Mouse (Mus musculus) hindbrain, embryonic 15.5 days (tissue): ENCODE data around the gene Paqr5. TPM values are rescaled to one million over a fixed set of nuclear protein-coding genes. Genes with fewer than 3 reads are reported as not detected.
A peak's percentile ranks its signal among the peaks of the same experiment; 100 is the strongest.

ENCODE experiments used
- ATAC-seq: fragments of 200-750 bp; cut with Nextera tagmentation; 2 replicates; pipeline ENCODE4 v1.8.0; 2017; ENCODE audit warnings: low read depth, moderate number of reproducible peaks, moderate TSS enrichment; ENCODE audit not compliant: low FRiP score
- H3K27ac ChIP-seq: fragments of 300-500 bp; sonication (generic); replicated peaks from 2 replicates; pipeline ENCODE4 v1.5.1; 2015; ENCODE audit warnings: mild to moderate bottlenecking, inconsistent platforms
- H3K27me3 ChIP-seq: fragments of 300-500 bp; sonication (generic); 2 replicates; pipeline ENCODE4 v1.6.1; 2015; ENCODE audit warnings: control low read depth, inconsistent platforms
- H3K36me3 ChIP-seq: fragments of 300-500 bp; sonication (generic); 2 replicates; pipeline ENCODE4 v1.6.1; 2015; ENCODE audit warnings: control low read depth, inconsistent platforms
- H3K4me1 ChIP-seq: fragments of 300-500 bp; sonication (generic); replicated peaks from 2 replicates; pipeline ENCODE4 v1.6.1; 2015; ENCODE audit warnings: control low read depth, inconsistent platforms
- H3K4me2 ChIP-seq: fragments of 300-500 bp; sonication (generic); 2 replicates; pipeline ENCODE4 v1.6.1; 2015; ENCODE audit warnings: moderate library complexity, mild to moderate bottlenecking, inconsistent platforms
- H3K4me3 ChIP-seq: fragments of 300-500 bp; sonication (generic); 2 replicates; pipeline ENCODE4 v1.5.1; 2015; ENCODE audit warnings: mild to moderate bottlenecking, inconsistent platforms
- H3K9ac ChIP-seq: fragments of 300-500 bp; sonication (generic); 2 replicates; pipeline ENCODE4 v1.6.1; 2015; ENCODE audit warnings: inconsistent platforms
- H3K9me3 ChIP-seq: fragments of 300-500 bp; sonication (generic); 2 replicates; pipeline ENCODE4 v1.6.1; 2016; ENCODE audit warnings: control low read depth, inconsistent platforms
- WGBS: fragments of 180-500 bp; shearing (Covaris S2); methylation state at CpG from one replicate; pipeline ENCODE4 v1.1.7; 2015; 5-methylcytosine and 5-hydroxymethylcytosine counted together
- polyA plus RNA-seq: library from polyadenylated mRNA; unstranded; fragments of >200 nt; fragmentation: Nextera tagmentation; extraction: Ambion mirVana; gene quantifications from 2 replicates; pipeline ENCODE4 v1.2.1, GENCODE M21; 2015

The Paqr5 gene
- 0.18 and 0.26 TPM in 2 replicates for polyA plus RNA-seq

DNA sequence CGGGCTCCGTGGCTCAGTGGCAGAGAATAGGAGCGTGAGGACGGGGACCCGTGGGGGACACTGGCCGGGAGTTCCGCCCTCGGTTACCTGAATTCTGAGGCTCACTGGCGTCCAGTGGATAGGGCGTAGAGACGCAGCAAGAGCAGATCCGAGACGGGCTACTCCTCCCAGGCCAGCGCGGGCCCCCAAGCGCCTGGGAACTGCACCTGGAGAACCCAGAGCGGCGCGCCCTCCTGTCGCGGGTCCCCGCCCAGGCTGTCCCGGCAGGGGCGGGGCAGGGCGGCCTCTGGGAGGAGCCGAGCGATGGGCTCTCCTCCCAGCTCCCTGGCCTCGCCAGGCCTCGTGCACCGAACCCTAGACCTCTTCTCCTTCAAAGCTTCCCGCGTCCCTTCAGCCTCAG is at the start of gene Paqr5:
Gene Paqr5, minus strand, starts transcription at position 257 of the 400 bp plus-strand sequence.
- Histone ChIP-seq H3K4me3 (peak within 1 kb of the TSS; percentile 32), H3K27me3 (peaks cover 27% of the 10 kb centered on the region), H3K9me3 (no peaks in the 10 kb centered on the region), H3K27ac (no peak within 1 kb of the TSS), H3K9ac (no peak within 1 kb of the TSS), H3K4me1 (peaks cover 11% of the 10 kb centered on the region), H3K4me2 (peak within 1 kb of the TSS; percentile 67), H3K36me3 (no peaks in the 10 kb centered on the region)
- WGBS: 2% methylated on average over 23 of the region's 32 CpGs
- ATAC-seq: no peak

DNA sequence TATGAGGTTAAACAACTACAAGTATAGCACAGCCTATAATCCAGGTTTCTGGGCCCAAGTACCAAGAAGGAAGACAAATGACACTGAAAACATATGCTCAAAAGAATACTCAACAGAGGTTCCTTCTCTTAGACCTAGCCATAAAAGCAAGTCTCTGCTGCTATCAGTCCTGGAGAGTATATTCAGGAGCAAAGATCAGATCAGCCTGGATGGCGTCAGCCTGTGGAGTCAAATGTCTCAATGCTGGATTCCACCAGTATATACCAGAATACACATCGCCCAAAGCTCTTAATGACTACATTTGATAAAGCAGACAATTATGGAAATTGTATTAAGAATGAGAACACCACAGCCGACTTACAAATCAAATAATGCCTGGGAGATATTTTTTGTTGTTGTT is 35.6 kb upstream of the Paqr5 start:
- Histone ChIP-seq H3K9me3 (no peaks in the 10 kb centered on the region), H3K27ac (no peak overlapping the region), H3K27me3 (no peaks in the 10 kb centered on the region), H3K9ac (no peak overlapping the region), H3K36me3 (peaks cover 5% of the 10 kb centered on the region; the same call in 1 of the 2 replicates), H3K4me2 (no peak overlapping the region), H3K4me3 (no peak overlapping the region), H3K4me1 (no peaks in the 10 kb centered on the region)
- no peak for ATAC-seq
- 91% methylated on average over 3 of the region's 3 CpGs for WGBS

DNA sequence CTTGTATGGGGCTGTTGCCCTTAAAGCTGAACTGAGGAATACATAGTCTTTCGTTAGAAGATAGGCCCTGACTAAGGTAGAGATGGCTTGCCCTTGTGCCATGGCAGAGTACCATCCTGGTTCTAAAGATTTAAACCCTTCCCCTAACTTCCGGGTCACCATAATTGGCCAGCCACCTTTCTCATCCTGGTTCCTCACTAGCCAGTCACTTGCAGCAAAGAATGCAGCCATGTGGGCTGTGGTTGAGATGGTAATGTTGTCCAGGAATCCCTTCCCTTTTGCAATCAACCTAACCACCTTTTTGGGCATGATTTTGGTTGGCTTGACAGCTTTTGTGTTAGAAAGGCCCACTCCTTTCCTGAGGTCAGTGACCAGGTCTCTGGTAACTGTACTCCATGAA is 33.8 kb upstream of the Paqr5 start:
- Histone ChIP-seq H3K4me2 (no peak overlapping the region), H3K27ac (no peak overlapping the region), H3K9me3 (no peaks in the 10 kb centered on the region), H3K36me3 (no peaks in the 10 kb centered on the region; the same call in 1 of the 2 replicates), H3K9ac (no peak overlapping the region), H3K4me1 (no peaks in the 10 kb centered on the region), H3K4me3 (no peak overlapping the region), H3K27me3 (no peaks in the 10 kb centered on the region)
- no peak for ATAC-seq
- 94% methylated on average over 2 of the region's 2 CpGs for WGBS

DNA sequence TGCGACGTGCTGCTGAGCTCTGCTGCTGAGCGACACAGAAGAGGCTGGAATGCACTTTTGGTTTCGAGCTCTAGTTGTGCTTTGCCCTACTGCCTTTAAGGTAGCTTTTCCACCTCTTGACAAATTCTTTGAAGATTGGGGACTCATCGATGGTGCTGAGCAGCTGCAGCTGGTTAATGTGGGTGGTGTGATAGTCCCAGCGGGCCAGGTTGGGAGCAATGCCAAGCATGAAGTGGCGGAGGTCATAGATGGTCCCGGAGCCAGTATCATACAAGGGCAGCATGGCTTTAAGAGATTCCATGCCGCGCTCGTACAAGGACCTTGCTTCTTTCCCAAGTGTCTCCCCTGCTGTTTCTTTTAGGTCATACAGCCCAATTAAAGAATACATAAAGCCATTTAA is 33.3 kb upstream of the Paqr5 start:
- no peak for ATAC-seq
- no peaks in the 10 kb centered on the region; the same call in 1 of the 2 replicates for H3K36me3 ChIP-seq
- no peaks in the 10 kb centered on the region for H3K27me3 ChIP-seq
- H3K9ac ChIP-seq: no peak overlapping the region
- H3K4me3 ChIP-seq: no peak overlapping the region
- no peak overlapping the region for H3K4me2 ChIP-seq
- no peak overlapping the region for H3K27ac ChIP-seq
- H3K9me3 ChIP-seq: no peaks in the 10 kb centered on the region
- H3K4me1 ChIP-seq: no peaks in the 10 kb centered on the region
- WGBS: 84% methylated on average over 11 of the region's 11 CpGs

DNA sequence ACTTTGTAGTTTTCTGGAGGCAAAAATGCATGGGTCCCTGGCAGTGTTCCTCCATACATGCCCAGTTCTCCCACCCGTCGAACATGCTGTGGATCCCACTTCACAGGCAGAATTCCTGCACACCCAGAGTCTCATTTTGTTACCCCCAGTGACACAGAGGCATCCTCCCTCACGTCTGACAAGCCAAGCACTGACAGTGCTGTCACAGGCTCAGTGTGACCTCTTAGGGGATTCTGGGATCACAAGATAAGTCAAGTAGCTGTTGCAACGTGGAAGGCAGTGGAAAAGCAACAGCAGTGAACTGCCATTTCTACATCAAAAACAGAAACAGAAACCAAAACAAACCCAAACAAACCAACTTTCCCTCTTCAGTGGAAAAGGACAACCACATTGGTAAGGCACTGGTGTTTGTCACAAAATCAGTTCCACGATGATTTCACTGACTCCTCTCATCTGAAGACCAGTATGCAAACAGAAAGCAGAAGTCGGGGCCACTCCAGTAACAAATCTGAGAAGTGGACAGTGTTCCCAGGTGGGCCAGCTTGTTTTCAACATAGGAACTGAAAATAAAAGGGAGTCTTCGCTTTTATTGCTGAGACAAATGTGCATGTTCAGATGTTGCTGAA is 31.3 kb upstream of the Paqr5 start:
- Histone ChIP-seq H3K27ac (no peak overlapping the region), H3K9me3 (no peaks in the 10 kb centered on the region), H3K9ac (no peak overlapping the region), H3K4me1 (no peaks in the 10 kb centered on the region), H3K4me2 (no peak overlapping the region), H3K27me3 (no peaks in the 10 kb centered on the region), H3K36me3 (no peaks in the 10 kb centered on the region; the same call in 1 of the 2 replicates), H3K4me3 (no peak overlapping the region)
- 74% methylated on average over 7 of the region's 7 CpGs for WGBS
- no peak for ATAC-seq

DNA sequence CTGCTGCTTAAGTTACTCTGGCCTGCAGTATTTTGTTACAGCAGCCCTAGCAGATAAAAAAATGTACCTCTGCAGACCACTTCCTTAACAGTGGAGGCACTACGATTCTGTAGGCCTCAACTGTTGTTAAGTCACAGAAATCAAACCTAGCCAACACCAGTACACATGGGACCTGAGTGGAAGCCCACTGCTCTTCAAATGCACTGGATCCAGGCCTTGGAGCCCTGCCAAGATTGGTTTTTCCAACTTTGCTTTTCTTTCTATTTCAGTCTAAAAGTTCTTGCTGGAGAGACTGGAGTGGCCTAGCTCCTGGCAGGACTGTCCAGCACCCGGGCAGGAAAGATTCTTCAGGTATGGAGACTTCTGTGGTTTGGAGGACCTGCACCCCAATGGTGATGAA is 29.6 kb upstream of the Paqr5 start:
- no peaks in the 10 kb centered on the region; the same call in 1 of the 2 replicates for H3K36me3 ChIP-seq
- no peak overlapping the region for H3K4me3 ChIP-seq
- no peak overlapping the region for H3K9ac ChIP-seq
- H3K4me1 ChIP-seq: no peaks in the 10 kb centered on the region
- no peak overlapping the region for H3K27ac ChIP-seq
- WGBS: 92% methylated on average over 2 of the region's 2 CpGs
- H3K9me3 ChIP-seq: no peaks in the 10 kb centered on the region
- H3K27me3 ChIP-seq: no peaks in the 10 kb centered on the region
- no peak overlapping the region for H3K4me2 ChIP-seq
- ATAC-seq: no peak

DNA sequence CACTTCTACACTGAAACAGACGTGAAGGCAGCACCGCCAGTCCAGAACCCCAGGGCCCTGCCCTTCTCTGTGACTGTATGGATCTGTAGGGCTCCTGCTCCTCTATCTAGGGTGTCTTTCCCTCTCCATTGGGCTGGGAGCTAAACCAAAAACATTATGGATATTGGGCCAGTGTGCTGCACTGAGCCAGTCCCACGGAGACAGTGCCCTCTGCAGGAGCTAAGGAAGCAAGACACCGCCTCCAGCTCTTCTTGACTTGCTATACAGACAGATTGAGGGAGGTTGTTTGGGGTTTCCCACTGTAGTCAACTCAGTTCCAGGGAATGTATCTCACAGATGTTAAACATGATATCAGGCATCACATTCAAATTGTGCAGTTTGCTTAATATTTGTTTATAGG is 24.1 kb upstream of the Paqr5 start:
- Histone ChIP-seq H3K36me3 (no peaks in the 10 kb centered on the region), H3K27me3 (no peaks in the 10 kb centered on the region), H3K9me3 (no peaks in the 10 kb centered on the region), H3K27ac (no peak overlapping the region), H3K4me1 (no peaks in the 10 kb centered on the region), H3K4me2 (no peak overlapping the region), H3K4me3 (no peak overlapping the region), H3K9ac (no peak overlapping the region)
- WGBS: 56% methylated on average over 4 of the region's 4 CpGs
- ATAC-seq: no peak

DNA sequence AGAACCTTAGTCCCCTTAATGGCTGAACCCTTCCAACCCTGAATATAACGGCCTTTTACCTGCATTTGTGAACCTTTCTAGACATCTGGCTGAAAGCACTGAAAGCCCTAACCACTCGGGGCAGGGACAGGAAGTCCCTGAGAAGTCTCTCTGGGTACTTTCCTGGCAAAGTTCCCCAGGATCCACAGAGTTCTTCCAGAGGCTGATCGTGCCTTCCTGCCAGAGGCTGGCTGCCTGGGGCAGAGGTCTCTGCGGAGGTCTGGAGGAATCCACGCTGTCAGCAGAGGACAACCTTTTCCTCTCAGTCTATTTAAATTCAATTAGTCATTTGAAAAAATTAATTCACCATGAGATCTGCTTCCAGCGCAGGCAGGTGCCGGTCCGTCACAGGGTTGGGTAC is 22.5 kb upstream of the Paqr5 start:
- WGBS: 48% methylated on average over 8 of the region's 8 CpGs
- Histone ChIP-seq H3K4me3 (no peak overlapping the region), H3K27ac (no peak overlapping the region), H3K36me3 (no peaks in the 10 kb centered on the region), H3K4me2 (no peak overlapping the region), H3K9ac (no peak overlapping the region), H3K4me1 (no peaks in the 10 kb centered on the region), H3K27me3 (no peaks in the 10 kb centered on the region), H3K9me3 (no peaks in the 10 kb centered on the region)
- ATAC-seq: no peak

DNA sequence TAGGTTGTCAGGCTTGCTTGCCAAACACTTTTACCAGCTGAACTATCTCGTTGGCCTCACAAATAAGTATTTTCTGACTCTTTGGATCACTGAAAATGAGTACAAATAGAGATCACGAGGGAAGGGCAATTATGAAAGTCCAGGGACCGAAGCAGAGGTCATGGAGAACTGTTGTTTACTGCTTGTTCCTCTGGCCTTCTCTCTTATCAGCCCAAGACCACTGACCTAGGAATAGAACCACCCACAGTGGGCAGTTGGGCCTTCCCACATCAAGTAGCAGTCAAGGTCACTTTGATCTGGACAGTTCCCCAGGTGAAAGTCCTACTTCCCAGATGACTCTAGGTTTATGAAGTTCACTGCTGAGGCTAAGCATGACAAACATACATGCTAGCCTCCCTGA is 15.5 kb upstream of the Paqr5 start:
- Histone ChIP-seq H3K9me3 (no peaks in the 10 kb centered on the region), H3K27ac (no peak overlapping the region), H3K36me3 (no peaks in the 10 kb centered on the region), H3K4me2 (no peak overlapping the region), H3K4me3 (no peak overlapping the region), H3K27me3 (no peaks in the 10 kb centered on the region), H3K4me1 (peaks cover 3% of the 10 kb centered on the region), H3K9ac (no peak overlapping the region)
- WGBS: 87% methylated on average over 3 of the region's 3 CpGs
- no peak for ATAC-seq

DNA sequence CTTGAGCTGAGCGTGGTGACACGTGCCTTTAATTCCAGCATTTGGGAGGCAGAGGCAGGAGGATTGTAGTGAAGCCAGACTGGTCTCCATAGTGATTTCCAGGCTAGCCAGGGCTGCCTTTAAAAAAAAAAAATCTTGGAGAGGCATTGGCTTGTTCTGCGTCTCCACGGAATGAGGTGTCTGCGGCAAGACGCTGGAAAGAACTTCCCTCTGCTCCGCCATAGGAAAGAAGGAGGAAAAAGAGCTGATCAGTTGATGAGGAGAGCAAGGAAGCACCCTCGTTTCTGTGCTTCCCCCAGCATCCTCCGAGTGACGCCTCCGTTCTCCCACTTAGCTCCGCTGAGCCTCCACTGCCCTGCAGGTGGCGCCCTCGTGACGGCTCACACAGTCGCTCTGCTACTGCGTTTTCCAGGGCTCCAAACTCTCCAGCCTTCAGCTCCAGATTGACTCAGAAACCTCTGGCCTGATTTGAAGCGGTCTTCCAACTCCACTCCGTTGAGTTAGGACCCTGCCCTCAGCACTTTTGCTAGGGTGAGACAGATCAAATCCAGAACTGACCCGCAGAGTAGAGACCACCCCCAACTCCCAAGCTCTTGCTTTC is 13.5 kb upstream of the Paqr5 start:
- 4% methylated on average over 20 of the region's 20 CpGs for WGBS
- no peak overlapping the region for H3K4me3 ChIP-seq
- no peaks in the 10 kb centered on the region for H3K36me3 ChIP-seq
- H3K9me3 ChIP-seq: no peaks in the 10 kb centered on the region
- H3K27me3 ChIP-seq: no peaks in the 10 kb centered on the region
- no peak overlapping the region for H3K9ac ChIP-seq
- H3K4me1 ChIP-seq: peaks cover 3% of the 10 kb centered on the region
- peak; percentile 79; the same call in 1 of the 2 replicates for ATAC-seq
- H3K4me2 ChIP-seq: peak overlapping the region; percentile 36
- H3K27ac ChIP-seq: no peak overlapping the region

DNA sequence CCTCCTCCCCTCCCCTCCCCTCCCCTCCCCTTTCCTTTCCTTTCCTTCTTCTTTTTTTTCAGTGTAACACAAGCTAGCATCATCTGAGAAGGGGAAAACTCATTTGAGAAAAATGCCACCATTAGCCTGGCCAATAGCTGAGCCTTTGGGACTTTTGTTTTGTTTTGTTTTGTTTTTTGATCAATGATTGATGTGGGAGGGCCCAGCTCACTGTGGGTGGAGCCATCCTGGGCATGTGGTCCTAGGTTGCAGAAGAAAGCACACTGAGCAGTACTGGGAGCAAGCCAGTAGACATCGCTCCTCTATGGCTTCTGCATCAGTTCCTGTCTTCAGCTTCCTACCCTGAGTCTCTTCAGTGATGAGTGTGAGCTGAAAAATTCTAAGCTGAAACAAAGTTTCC is 9.2 kb upstream of the Paqr5 start:
- H3K27me3 ChIP-seq: no peaks in the 10 kb centered on the region
- H3K4me3 ChIP-seq: no peak overlapping the region
- no peak for ATAC-seq
- H3K9me3 ChIP-seq: no peaks in the 10 kb centered on the region
- H3K36me3 ChIP-seq: no peaks in the 10 kb centered on the region
- WGBS: 75% methylated on average over 1 of the region's 1 CpGs
- H3K9ac ChIP-seq: no peak overlapping the region
- peaks cover 3% of the 10 kb centered on the region for H3K4me1 ChIP-seq
- no peak overlapping the region for H3K27ac ChIP-seq
- no peak overlapping the region for H3K4me2 ChIP-seq

DNA sequence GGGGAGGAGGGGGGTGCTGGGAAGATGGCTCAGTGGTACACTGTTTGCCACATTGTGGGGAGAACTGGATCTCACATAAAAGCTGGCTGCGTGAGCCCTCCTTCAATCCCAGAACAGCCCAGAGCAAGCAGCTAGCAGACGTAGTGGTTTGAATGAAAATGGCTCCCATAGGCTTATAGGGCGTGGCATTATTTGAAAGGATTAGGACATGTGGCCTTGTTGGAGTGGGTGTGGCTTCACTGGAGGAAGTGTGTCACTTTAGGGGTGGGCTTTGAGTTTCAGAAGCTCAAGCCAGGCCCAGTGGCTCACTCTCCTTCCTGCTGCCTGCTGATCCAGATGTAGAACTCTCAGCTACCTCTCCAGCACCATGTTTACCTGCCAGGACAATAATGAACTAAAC is 5.5 kb upstream of the Paqr5 start:
- Histone ChIP-seq H3K27me3 (peaks cover 3% of the 10 kb centered on the region), H3K4me1 (no peaks in the 10 kb centered on the region), H3K9me3 (no peaks in the 10 kb centered on the region), H3K9ac (no peak overlapping the region), H3K27ac (no peak overlapping the region), H3K4me2 (no peak overlapping the region), H3K4me3 (no peak overlapping the region), H3K36me3 (no peaks in the 10 kb centered on the region)
- 90% methylated on average over 3 of the region's 3 CpGs for WGBS
- ATAC-seq: no peak

DNA sequence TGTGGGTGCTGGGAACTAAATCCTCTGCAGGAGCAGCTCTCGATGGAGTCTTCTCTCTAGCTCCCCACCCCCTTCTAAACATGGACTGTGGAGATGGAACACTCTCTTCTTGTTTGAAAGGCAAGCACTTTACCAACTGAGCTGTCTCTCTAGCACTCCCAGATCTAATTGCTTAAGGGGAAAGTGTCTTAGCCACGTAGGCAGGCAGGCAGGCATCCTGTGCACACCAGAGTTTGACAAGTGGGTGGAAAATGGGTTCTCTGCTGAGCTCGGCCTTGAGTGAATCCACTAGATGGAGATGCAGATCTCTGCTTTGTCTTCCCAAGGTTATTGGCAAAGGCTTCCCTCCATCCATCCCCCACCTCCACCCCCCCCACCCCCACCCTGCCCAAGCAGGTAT is 1.4 kb upstream of the Paqr5 start:
- 55% methylated on average over 3 of the region's 3 CpGs for WGBS
- H3K27me3 ChIP-seq: peaks cover 27% of the 10 kb centered on the region
- H3K27ac ChIP-seq: no peak overlapping the region
- no peak for ATAC-seq
- H3K4me1 ChIP-seq: peaks cover 11% of the 10 kb centered on the region
- H3K4me2 ChIP-seq: no peak overlapping the region
- no peak overlapping the region for H3K9ac ChIP-seq
- no peak overlapping the region for H3K4me3 ChIP-seq
- H3K36me3 ChIP-seq: no peaks in the 10 kb centered on the region
- no peaks in the 10 kb centered on the region for H3K9me3 ChIP-seq
